Mouse (Mus musculus): ENCODE data around the gene Slc16a7.

DNA sequence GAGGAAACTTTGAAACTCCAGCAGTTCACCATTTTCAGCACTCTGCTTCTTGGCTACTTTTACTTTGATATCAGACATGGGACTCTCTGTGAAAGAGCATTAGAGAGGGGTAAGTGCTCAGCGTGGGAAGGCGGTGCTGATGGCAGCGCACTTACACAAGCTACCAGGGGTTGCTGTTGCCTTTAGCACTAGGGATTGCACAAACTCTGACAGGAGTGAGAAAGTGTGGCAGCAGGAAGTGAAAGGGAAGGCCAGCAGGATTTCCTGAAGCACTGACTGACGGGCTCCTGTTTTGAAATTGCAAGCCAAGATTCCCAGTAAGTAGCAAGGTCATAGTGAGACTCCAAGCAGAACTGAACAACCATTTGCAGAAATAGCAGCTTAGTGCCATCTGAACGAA, 117.8 kb downstream of the Slc16a7 start:
- TF ChIP-seq CTCF (IDR thresholded peaks at IDR 0.05; ENCODE audit: control insufficient read depth, insufficient read depth, low read length) (no peak), POLR2A (IDR thresholded peaks at IDR 0.05; ENCODE audit: borderline replicate concordance, control insufficient read depth, low read depth, low read length) (no peak)
